Mouse (Mus musculus) embryonic facial prominence, embryonic 13.5 days (tissue): ENCODE data around the gene Frmd4b. TPM values are rescaled to one million over a fixed set of nuclear protein-coding genes. Genes with fewer than 3 reads are reported as not detected.

Experiments used
- ATAC-seq: fragments of 200-750 bp; cut with Nextera tagmentation; 2 replicates; pipeline ENCODE4 v1.8.0; 2017; ENCODE audit warnings: low read depth; ENCODE audit not compliant: insufficient number of reproducible peaks, insufficient read depth, low FRiP score, low TSS enrichment
- H3K27ac ChIP-seq: fragments of 300-500 bp; sonication (generic); 2 replicates; pipeline ENCODE4 v1.5.1; 2015; ENCODE audit warnings: moderate library complexity, mild to moderate bottlenecking, inconsistent platforms
- H3K27me3 ChIP-seq: fragments of 300-500 bp; sonication (generic); 2 replicates; pipeline ENCODE4 v1.6.1; 2015; ENCODE audit warnings: mild to moderate bottlenecking, inconsistent platforms
- H3K36me3 ChIP-seq: fragments of 300-500 bp; sonication (generic); 2 replicates; pipeline ENCODE4 v1.6.1; 2015; ENCODE audit warnings: mild to moderate bottlenecking, inconsistent platforms
- H3K4me1 ChIP-seq: fragments of 300-500 bp; sonication (generic); 2 replicates; pipeline ENCODE4 v1.6.1; 2015; ENCODE audit warnings: inconsistent platforms
- H3K4me2 ChIP-seq: fragments of 300-500 bp; sonication (generic); 2 replicates; pipeline ENCODE4 v1.6.1; 2015; ENCODE audit warnings: moderate library complexity, mild to moderate bottlenecking, inconsistent platforms
- H3K4me3 ChIP-seq: fragments of 300-500 bp; sonication (generic); 2 replicates; pipeline ENCODE4 v1.5.1; 2015; ENCODE audit warnings: mild to moderate bottlenecking, inconsistent platforms
- H3K9ac ChIP-seq: fragments of 300-500 bp; sonication (generic); 2 replicates; pipeline ENCODE4 v1.6.1; 2015; ENCODE audit warnings: mild to moderate bottlenecking, inconsistent platforms
- H3K9me3 ChIP-seq: fragments of 300-500 bp; sonication (generic); 2 replicates; pipeline ENCODE4 v1.6.1; 2016; ENCODE audit warnings: inconsistent platforms
- WGBS: fragments of 180-500 bp; shearing (Covaris S2); methylation state at CpG from one replicate; pipeline ENCODE4 v1.1.7; 2015; ENCODE audit warnings: mixed read lengths; 5-methylcytosine and 5-hydroxymethylcytosine counted together
- polyA plus RNA-seq: library from polyadenylated mRNA; unstranded; fragments of >200 nt; fragmentation: Nextera tagmentation; extraction: Ambion mirVana; gene quantifications from 2 replicates; pipeline ENCODE4 v1.2.1, GENCODE M21; 2015

Gene Frmd4b
- polyA plus RNA-seq, 1 experiment from 2014 or later, result 13.5 TPM

DNA sequence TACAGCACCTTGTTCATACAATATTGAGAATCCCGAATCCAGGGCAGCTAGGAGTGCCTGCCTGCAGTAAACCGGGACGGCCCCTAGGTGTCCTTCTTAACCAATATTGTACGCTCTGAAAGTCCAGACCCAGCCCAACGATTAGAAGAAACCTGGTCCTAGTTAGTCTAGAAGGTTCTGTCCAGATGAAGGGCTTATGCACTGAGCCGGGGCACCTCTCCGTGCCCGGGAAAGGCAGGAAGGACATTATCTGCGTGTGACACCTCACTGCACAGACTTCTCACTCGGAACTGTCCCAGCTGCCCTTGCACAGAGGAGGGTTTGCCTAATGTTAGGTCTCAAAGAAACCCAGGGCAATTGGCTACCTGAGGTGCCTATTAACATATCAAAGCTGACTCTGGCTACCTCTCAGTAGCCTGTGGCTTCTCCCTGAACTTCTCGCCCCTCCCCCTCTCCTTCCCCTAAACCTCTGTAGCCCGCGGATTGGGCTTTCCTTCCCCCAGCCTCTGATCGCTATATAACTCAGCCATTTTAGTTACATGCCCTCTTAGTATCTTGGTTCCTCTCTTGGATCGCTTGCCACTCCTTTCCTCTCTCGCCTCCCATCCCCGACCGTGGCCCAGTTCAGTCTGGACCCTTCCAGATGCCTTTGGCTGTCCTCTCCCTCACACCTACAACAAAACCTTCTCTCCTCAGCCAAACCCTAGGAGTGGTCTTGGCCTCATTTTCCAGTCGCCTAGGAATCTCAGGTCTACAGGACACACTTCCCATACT, 339.1 kb downstream of the Frmd4b start:
- ATAC-seq, result peak; percentile 15; the same call in 1 of the 2 replicates
- WGBS, result 3% methylated on average over 19 of the region's 19 CpGs
- peaks cover 44% of the 10 kb centered on the region for H3K27me3 ChIP-seq
- no peaks in the 10 kb centered on the region for H3K36me3 ChIP-seq
- peak overlapping the region; percentile 36 for H3K4me3 ChIP-seq
- H3K9me3 ChIP-seq, result no peaks in the 10 kb centered on the region
- peak overlapping the region; percentile 62 for H3K9ac ChIP-seq
- H3K4me2 ChIP-seq, result peak overlapping the region; percentile 73
- H3K27ac ChIP-seq, result no peak overlapping the region
- peaks cover 13% of the 10 kb centered on the region for H3K4me1 ChIP-seq

DNA sequence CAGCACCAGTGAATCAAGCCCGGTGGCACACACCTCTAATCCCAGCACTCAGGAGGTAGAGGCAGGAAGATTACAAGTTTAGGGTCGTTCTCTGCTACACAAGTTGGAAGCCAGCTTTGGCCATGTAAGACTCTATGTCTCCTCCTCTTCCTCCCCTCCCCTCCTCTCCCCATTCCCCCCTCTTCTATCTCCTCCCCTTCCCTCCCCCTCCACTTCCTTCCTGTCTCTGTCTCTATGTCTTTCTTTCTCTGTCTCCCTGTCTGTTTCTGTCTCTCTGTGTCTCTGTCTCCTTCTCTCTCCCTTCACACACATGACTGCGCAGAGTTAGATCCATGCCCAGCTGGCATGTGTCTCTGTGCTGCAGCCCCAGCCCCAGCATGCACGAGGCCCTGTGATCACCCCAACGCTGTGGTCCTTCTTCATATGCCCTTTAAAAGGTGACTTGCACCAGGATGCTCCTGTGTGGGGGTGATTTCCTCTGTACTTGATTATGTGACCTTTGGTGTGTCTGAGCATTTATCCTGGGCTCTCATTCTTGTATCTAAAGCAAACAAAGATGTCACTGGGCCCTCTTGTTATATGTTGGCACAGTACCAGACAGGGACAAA, 340.3 kb downstream of the Frmd4b start:
- Histone ChIP-seq H3K9ac (no peak overlapping the region), H3K27me3 (peaks cover 44% of the 10 kb centered on the region), H3K4me3 (no peak overlapping the region), H3K36me3 (no peaks in the 10 kb centered on the region), H3K9me3 (no peaks in the 10 kb centered on the region), H3K4me1 (peaks cover 13% of the 10 kb centered on the region), H3K4me2 (no peak overlapping the region), H3K27ac (no peak overlapping the region)
- no peak for ATAC-seq
- WGBS, result 64% methylated on average over 5 of the region's 5 CpGs

DNA sequence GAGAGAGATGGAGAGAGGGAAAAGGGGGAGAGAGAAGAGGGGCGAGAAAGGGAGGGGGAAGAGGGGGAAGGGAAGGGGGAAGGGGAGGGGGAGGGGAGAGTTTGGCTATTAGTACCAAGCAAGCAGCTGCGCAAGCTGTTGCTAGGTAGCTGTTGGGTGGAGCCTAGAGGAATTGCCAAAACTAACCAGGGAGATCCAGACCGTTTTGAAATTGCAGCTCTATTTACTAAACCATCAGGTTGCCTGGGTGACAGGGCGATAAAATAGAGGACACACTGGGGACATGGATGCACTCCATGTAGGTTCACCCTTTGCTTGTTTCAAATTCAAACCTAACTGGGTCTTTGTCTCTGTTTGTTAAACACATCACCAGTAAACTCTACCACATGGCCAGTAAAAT, 341.0 kb downstream of the Frmd4b start:
- Histone ChIP-seq H3K9ac (no peak overlapping the region), H3K36me3 (no peaks in the 10 kb centered on the region), H3K4me3 (no peak overlapping the region), H3K27ac (no peak overlapping the region), H3K4me1 (peaks cover 13% of the 10 kb centered on the region), H3K4me2 (no peak overlapping the region), H3K27me3 (peaks cover 44% of the 10 kb centered on the region), H3K9me3 (no peaks in the 10 kb centered on the region)
- ATAC-seq, result no peak
- 48% methylated on average over 4 of the region's 4 CpGs for WGBS

DNA sequence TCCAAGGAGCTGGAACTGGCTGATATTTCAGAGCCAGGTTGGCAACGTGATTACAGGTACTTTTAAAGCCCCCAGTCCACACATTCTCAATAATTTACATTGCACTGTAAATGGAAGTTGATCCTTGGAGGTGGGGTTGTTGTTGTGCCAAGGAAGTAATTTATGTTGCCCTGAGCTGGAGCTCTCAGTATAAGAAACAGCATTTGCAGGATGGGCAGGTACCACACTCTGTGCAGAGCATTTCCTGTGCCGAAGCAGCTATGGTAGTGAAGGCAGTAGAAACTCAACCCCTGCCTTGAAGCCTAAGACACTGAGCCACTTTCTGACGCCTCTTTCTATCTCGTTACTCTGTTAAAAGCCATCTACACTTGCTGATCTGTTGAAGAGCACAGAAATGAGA, 341.6 kb downstream of the Frmd4b start:
- H3K4me2 ChIP-seq, result no peak overlapping the region

DNA sequence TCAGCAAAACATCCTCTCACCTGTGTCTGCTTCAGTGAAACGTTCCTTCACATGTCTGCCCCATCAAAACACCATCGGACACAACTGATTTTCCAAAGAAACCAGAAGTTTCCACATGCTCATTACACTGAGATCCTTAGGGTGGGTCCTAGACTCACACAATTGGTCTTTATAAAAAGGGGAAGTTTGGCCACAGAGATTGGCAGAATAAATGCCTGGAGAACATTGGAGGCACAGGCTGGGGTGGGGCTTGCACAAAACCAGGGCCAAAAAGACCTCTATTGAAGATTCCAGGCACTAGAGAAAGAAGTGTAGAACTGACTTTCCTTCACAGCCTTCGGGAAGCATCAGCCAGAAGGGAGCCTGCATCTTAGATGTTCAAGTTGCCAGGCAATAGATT, 343.6 kb downstream of the Frmd4b start:
- Histone ChIP-seq H3K9ac (no peak overlapping the region), H3K36me3 (no peaks in the 10 kb centered on the region), H3K27ac (no peak overlapping the region), H3K4me1 (peaks cover 7% of the 10 kb centered on the region), H3K4me3 (no peak overlapping the region), H3K9me3 (no peaks in the 10 kb centered on the region), H3K27me3 (peaks cover 26% of the 10 kb centered on the region), H3K4me2 (no peak overlapping the region)
- no peak for ATAC-seq
- 83% methylated on average over 3 of the region's 3 CpGs for WGBS

More for the DNA sequence above, 341.6 kb downstream of the Frmd4b start:
- Histone ChIP-seq H3K36me3 (no peaks in the 10 kb centered on the region), H3K27me3 (peaks cover 44% of the 10 kb centered on the region), H3K4me1 (peaks cover 13% of the 10 kb centered on the region), H3K9me3 (no peaks in the 10 kb centered on the region), H3K9ac (no peak overlapping the region), H3K4me3 (no peak overlapping the region), H3K27ac (no peak overlapping the region)
- 51% methylated on average over 4 of the region's 4 CpGs for WGBS
- no peak for ATAC-seq

DNA sequence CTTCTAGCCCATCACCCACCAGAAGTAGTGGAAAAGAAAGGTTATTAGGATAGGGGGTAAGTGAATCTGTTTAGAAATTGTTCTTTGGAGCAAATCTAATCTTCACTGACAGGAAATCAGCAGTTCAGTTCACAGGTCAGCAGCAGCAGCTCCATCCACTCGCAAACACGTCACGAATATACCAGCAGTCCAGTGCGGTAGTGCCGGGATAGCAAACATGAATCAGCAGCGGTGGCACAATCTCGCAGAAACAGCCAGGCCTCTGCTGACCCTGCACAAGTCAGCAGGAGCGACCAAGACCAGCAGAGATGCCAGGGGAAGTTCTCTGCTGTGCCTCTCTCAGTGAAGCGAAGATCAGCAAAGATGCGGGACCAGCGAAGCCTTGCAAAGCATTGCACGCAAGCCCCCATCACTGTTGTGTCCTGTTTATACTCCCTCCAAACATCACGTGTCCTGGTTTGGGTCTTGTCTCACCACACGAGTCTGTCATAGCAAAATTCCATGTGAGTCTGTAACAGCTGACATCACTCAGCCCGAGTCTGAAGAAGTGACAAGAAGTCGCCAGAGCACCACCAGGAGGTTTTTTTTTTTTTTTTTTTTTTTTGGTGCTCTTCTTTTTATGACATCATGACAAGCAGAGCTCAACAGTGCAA, 344.2 kb downstream of the Frmd4b start:
- peaks cover 26% of the 10 kb centered on the region for H3K27me3 ChIP-seq
- H3K27ac ChIP-seq, result no peak overlapping the region
- H3K4me2 ChIP-seq, result no peak overlapping the region
- 82% methylated on average over 16 of the region's 16 CpGs for WGBS
- H3K4me1 ChIP-seq, result peaks cover 2% of the 10 kb centered on the region
- no peak overlapping the region for H3K4me3 ChIP-seq
- no peak for ATAC-seq
- H3K9me3 ChIP-seq, result no peaks in the 10 kb centered on the region
- H3K9ac ChIP-seq, result no peak overlapping the region
- H3K36me3 ChIP-seq, result no peaks in the 10 kb centered on the region

DNA sequence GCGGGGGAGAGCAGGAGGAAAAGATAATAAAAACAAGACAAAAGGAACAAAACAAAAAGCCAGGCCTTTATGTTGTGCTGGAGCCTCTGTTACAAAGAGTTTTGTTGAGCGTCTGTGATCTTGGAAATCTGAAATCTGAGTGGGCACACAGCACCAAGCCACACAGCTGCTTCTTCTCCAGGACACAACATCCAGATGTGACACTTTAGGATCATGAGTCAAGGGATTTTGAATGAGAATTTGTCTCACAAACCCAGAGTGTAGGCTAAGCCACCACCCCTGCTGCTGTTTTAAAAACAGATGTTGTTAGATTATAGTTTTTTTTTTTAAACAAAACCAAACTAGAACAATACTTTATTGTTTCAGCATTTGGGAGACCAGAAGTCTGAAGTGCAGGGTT, 345.0 kb downstream of the Frmd4b start:
- 45% methylated on average over 2 of the region's 2 CpGs for WGBS
- peaks cover 26% of the 10 kb centered on the region for H3K27me3 ChIP-seq

DNA sequence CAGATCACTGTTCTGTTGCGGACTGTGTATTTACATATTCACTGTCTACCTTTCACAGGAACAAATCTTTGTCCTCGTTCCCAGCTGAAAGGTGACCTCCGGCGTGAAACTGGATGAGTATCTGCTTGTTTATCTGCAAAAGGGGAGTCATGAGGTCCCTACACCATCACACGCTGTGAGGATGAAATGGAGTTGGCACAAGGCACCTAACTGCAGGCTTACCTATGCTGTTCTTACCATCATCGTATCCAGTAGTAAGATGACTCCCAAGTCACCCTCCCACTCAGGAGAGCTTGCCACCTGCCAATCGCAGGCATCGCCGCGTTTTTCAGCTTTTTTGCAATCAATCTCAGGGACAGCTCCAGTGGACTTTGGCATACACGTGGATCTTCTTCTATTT, 347.7 kb downstream of the Frmd4b start:
- Histone ChIP-seq H3K4me3 (no peak overlapping the region), H3K9me3 (no peaks in the 10 kb centered on the region), H3K27ac (no peak overlapping the region), H3K9ac (no peak overlapping the region), H3K27me3 (0 out of 2 replicates have a peak, but pooled peaks cover 5% of the 10 kb centered on the region), H3K36me3 (no peaks in the 10 kb centered on the region), H3K4me2 (no peak overlapping the region), H3K4me1 (no peaks in the 10 kb centered on the region)
- 67% methylated on average over 11 of the region's 11 CpGs for WGBS
- no peak for ATAC-seq

More for the DNA sequence above, 345.0 kb downstream of the Frmd4b start:
- no peak overlapping the region for H3K27ac ChIP-seq
- no peaks in the 10 kb centered on the region for H3K9me3 ChIP-seq
- H3K4me2 ChIP-seq, result no peak overlapping the region
- no peaks in the 10 kb centered on the region for H3K4me1 ChIP-seq
- no peak overlapping the region for H3K9ac ChIP-seq
- H3K36me3 ChIP-seq, result no peaks in the 10 kb centered on the region
- ATAC-seq, result no peak
- no peak overlapping the region for H3K4me3 ChIP-seq

DNA sequence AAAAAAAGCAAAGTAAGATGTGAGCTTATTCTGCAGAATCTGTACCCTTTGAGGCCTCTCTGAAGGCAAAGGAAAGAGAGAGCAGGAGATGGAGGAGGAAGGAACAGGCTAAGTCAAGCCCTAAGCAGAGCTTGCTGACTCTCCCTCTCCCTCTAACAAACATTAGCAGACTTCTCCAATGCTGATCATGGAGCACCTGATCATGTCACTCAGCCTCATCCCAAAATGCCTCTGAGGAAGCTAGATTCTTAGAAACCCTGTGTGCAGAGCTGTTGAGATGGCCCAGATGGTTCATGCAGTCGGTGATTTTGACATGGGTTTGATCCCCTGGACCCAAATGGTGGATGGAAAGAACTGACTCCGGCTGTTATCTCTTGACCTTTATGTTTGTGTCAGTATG, 350.2 kb downstream of the Frmd4b start:
- no peak overlapping the region for H3K4me3 ChIP-seq
- no peaks in the 10 kb centered on the region for H3K9me3 ChIP-seq
- no peak overlapping the region for H3K4me2 ChIP-seq
- WGBS, result 80% methylated on average over 2 of the region's 2 CpGs
- no peak overlapping the region for H3K27ac ChIP-seq
- no peaks in the 10 kb centered on the region for H3K27me3 ChIP-seq
- no peaks in the 10 kb centered on the region for H3K36me3 ChIP-seq
- no peak overlapping the region for H3K9ac ChIP-seq
- H3K4me1 ChIP-seq, result no peaks in the 10 kb centered on the region
- no peak for ATAC-seq

DNA sequence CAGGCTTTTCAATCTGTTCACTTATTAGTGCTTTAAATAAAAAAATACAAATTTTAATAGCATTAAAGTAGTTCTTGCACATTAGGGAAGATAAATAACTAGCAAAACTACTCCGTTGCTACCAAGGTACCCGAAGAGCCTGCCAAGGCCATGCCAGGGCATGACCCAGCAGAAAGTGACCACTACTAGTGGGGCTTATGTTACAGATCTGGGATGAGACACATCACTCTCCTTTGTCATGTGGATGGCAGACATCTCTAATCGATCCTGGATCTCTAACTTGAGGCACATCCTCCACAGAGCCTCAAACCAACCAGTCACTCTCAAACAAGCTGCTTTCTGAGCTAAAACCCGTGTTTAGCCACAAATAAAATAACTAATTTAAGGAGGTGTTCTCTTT, 350.7 kb downstream of the Frmd4b start:
- H3K4me3 ChIP-seq, result no peak overlapping the region
- H3K4me1 ChIP-seq, result no peaks in the 10 kb centered on the region
- no peak overlapping the region for H3K4me2 ChIP-seq
- H3K9ac ChIP-seq, result no peak overlapping the region
- H3K27me3 ChIP-seq, result no peaks in the 10 kb centered on the region
- H3K36me3 ChIP-seq, result no peaks in the 10 kb centered on the region
- no peaks in the 10 kb centered on the region for H3K9me3 ChIP-seq
- no peak overlapping the region for H3K27ac ChIP-seq
- 70% methylated on average over 4 of the region's 4 CpGs for WGBS
- no peak for ATAC-seq

DNA sequence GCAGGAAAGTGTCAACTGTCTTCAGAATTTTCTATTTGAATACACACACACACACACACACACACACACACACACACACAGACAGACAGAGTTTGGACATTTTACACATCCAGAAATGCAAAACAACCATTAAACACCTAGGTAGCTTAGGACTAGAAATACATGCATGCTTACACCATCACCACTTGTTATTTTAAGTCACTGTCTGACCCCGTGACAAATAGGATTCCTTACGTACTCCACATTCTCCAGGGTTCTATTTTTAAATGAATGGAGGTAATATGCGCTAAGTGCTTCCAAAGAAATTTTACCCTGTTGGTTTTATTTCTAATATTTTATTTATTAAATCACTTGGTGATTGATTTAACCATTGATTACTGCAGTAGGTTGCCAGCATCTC, 351.6 kb downstream of the Frmd4b start:
- no peaks in the 10 kb centered on the region for H3K4me1 ChIP-seq
- no peak overlapping the region for H3K4me3 ChIP-seq
- WGBS, result 63% methylated on average over 3 of the region's 3 CpGs
- H3K9ac ChIP-seq, result no peak overlapping the region
- no peaks in the 10 kb centered on the region for H3K36me3 ChIP-seq
- H3K27me3 ChIP-seq, result no peaks in the 10 kb centered on the region
- H3K4me2 ChIP-seq, result no peak overlapping the region
- no peak for ATAC-seq
- no peak overlapping the region for H3K27ac ChIP-seq
- no peaks in the 10 kb centered on the region for H3K9me3 ChIP-seq

DNA sequence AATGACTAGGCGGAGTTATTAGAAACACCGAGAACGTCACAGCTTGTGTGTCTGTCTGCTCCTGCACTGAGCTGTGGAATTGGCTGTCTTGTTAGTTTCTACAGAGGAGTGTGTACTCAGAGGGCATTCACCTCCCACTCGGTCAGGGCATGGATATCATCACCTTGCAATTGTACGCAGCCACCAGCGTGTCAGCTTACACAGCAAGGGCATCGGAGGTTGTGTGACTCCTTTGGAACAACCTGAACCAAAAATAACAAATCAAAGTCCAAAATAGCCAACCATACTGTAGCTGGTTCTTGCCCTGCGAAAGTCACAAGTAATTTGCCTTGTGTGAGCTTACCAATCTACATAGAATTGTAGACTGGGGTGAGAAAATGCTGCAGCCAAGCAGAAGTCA, 352.1 kb downstream of the Frmd4b start:
- no peak for ATAC-seq
- H3K4me2 ChIP-seq, result no peak overlapping the region
- H3K9ac ChIP-seq, result no peak overlapping the region
- H3K27ac ChIP-seq, result no peak overlapping the region
- H3K4me3 ChIP-seq, result no peak overlapping the region
- no peaks in the 10 kb centered on the region for H3K4me1 ChIP-seq
- H3K9me3 ChIP-seq, result no peaks in the 10 kb centered on the region
- H3K27me3 ChIP-seq, result no peaks in the 10 kb centered on the region
- 79% methylated on average over 8 of the region's 8 CpGs for WGBS
- H3K36me3 ChIP-seq, result no peaks in the 10 kb centered on the region
